Mouse (Mus musculus) forelimb bud, embryonic 11.5 days (tissue): ENCODE measurements around the gene Mlst8.
"Not testable (repeated sequence)": the region's sequence is repeated elsewhere in the genome, so short reads cannot be mapped to it uniquely, and the experiment has no call there.

ENCODE experiments used
- DNase-seq: peaks from one replicate; pipeline ENCODE4 v3.0.0-alpha.2; 2012; ENCODE audit warnings: low read depth, low spot score

The Mlst8 gene

GRCm38 (mm10) chr17:24469336-24469909, 9.5 kb downstream of the Mlst8 start:
- DNase-seq, result no peak

GRCm38 (mm10) chr17:24468636-24469246, 10.1 kb downstream of the Mlst8 start:
- no peak for DNase-seq

- DNase-seq, result no peak
Observed at GRCm38 (mm10) chr17:24463374-24464133, 15.3 kb downstream of the Mlst8 start.

GRCm38 (mm10) chr17:24462932-24463331, 15.9 kb downstream of the Mlst8 start:
- DNase-seq, result no peak

GRCm38 (mm10) chr17:24461580-24461979, 17.3 kb downstream of the Mlst8 start:
- DNase-seq, result peak; percentile 56

GRCm38 (mm10) chr17:24455523-24456206, 23.2 kb downstream of the Mlst8 start:
- DNase-seq, result not testable (repeated sequence)

- peak; percentile 99 for DNase-seq
Observed at GRCm38 (mm10) chr17:24454756-24455522, 23.9 kb downstream of the Mlst8 start.

- DNase-seq, result no peak
Observed at GRCm38 (mm10) chr17:24454218-24454755, 24.6 kb downstream of the Mlst8 start.

GRCm38 (mm10) chr17:24453372-24453771, 25.5 kb downstream of the Mlst8 start:
- DNase-seq, result no peak

GRCm38 (mm10) chr17:24451220-24451619, 27.7 kb downstream of the Mlst8 start:
- DNase-seq, result no peak

GRCm38 (mm10) chr17:24449507-24449906, 29.4 kb downstream of the Mlst8 start:
- DNase-seq, result no peak

GRCm38 (mm10) chr17:24446590-24446989, 32.3 kb downstream of the Mlst8 start:
- no peak for DNase-seq

GRCm38 (mm10) chr17:24443409-24443808, 35.5 kb downstream of the Mlst8 start:
- no peak for DNase-seq

- no peak for DNase-seq
Observed at GRCm38 (mm10) chr17:24442632-24443155, 36.2 kb downstream of the Mlst8 start, which contains the start of gene Dnase1l2. Gene Dnase1l2, minus strand, starts transcription at chr17:24443105.

GRCm38 (mm10) chr17:24442107-24442506, 36.8 kb downstream of the Mlst8 start:
- DNase-seq, result no peak

GRCm38 (mm10) chr17:24441148-24441547, 37.7 kb downstream of the Mlst8 start:
- no peak for DNase-seq

GRCm38 (mm10) chr17:24440377-24440776, 38.5 kb downstream of the Mlst8 start:
- DNase-seq, result no peak

GRCm38 (mm10) chr17:24437016-24437415, 41.9 kb downstream of the Mlst8 start:
- peak; percentile 49 for DNase-seq

GRCm38 (mm10) chr17:24429201-24429983, 49.5 kb downstream of the Mlst8 start:
- DNase-seq, result no peak

GRCm38 (mm10) chr17:24427170-24427557, 51.7 kb downstream of the Mlst8 start:
- peak; percentile 8 for DNase-seq
